Mouse (Mus musculus) pancreas, adult 10 weeks (tissue): ENCODE results near the gene Sprr2a1. TPM values are rescaled to one million over a fixed set of nuclear protein-coding genes. Genes with fewer than 3 reads are reported as not detected.

ENCODE experiments used
- polyA plus RNA-seq: library from polyadenylated mRNA; stranded (reverse); fragments of 350-450 nt; fragmentation: Illumina TruSeq; extraction: RNeasy Lipid Tissue Mini Kit (QIAGEN cat#74804); gene quantifications from one replicate; pipeline ENCODE4 v1.2.3, GENCODE M21; 2015; ENCODE audit warnings: low read depth, low replicate concordance; ENCODE audit not compliant: insufficient read depth

Sprr2a1 gene
- not detected for polyA plus RNA-seq

DNA sequence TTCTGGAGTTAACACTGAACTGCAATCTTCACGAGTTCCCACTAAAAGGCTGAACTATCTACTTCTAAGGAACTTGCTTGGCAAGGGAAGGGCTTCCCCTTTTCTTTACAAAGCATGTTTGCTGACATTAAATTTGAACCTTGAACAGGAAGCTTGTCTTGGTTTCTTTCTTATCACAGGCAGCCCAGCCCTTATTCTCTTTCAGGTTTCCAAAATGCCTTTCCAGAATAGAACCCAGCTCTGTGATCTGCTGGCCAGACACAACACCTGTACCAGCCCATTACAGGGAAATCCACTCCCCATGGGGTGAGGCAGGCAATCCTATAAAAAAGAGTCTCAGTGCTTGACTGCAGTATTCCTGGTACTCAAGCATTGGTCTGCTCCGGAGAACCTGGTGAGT is at the start of gene Sprr2a1, which contains the start of gene Sprr2a2:
Gene Sprr2a1 (plus strand): TSS at position 231 of the 400 bp plus-strand sequence.
Gene Sprr2a2 (plus strand): TSS at position 352 of the 400 bp plus-strand sequence.

Other genes starting within 250 kb of the Sprr2a1 start
- not detected for gene Pglyrp3, start 201.2 kb upstream of the Sprr2a1 start, polyA plus RNA-seq
- gene Lor, start 132.7 kb upstream of the Sprr2a1 start, polyA plus RNA-seq: not detected
- gene Prr9, start 91.9 kb upstream of the Sprr2a1 start, polyA plus RNA-seq: not detected
- not detected for gene Lelp1, start 73.1 kb upstream of the Sprr2a1 start, polyA plus RNA-seq
- gene Sprr2a2, start 121 bp downstream of the Sprr2a1 start, polyA plus RNA-seq: not detected
- not detected for gene Sprr2a3, start 69.6 kb downstream of the Sprr2a1 start, polyA plus RNA-seq
- not detected for gene Sprr2b, start 100.8 kb downstream of the Sprr2a1 start, polyA plus RNA-seq
- gene Sprr2d, start 123.3 kb downstream of the Sprr2a1 start, polyA plus RNA-seq: not detected
- not detected for gene Sprr2e, start 136.3 kb downstream of the Sprr2a1 start, polyA plus RNA-seq
- gene Sprr2f, start 149.4 kb downstream of the Sprr2a1 start, polyA plus RNA-seq: not detected
- gene Sprr2h, start 169.9 kb downstream of the Sprr2a1 start, polyA plus RNA-seq: not detected
- gene Sprr2i, start 192.2 kb downstream of the Sprr2a1 start, polyA plus RNA-seq: not detected
- not detected for gene Sprr2j-ps, start 202.3 kb downstream of the Sprr2a1 start, polyA plus RNA-seq
- not detected for gene Gm9774, start 213.6 kb downstream of the Sprr2a1 start, polyA plus RNA-seq
- gene Sprr2k, start 216.8 kb downstream of the Sprr2a1 start, polyA plus RNA-seq: not detected
- not detected for gene Sprr1b, start 223.0 kb downstream of the Sprr2a1 start, polyA plus RNA-seq
- gene Sprr3, start 242.9 kb downstream of the Sprr2a1 start, polyA plus RNA-seq: not detected